Mouse (Mus musculus): ENCODE measurements around the gene Dhx16.

- TF ChIP-seq CTCF (IDR thresholded peaks at IDR 0.05; ENCODE audit: control insufficient read depth, insufficient read depth, insufficient replicate concordance, low read depth, low read length) (no peak), POLR2A (IDR thresholded peaks at IDR 0.05; ENCODE audit: control insufficient read depth, low read depth, low read length) (no peak)
Measured at GRCm38 (mm10) chr17:35833894-35834293, 45.7 kb upstream of the Dhx16 start.
